Mouse (Mus musculus) stomach, embryonic 14.5 days (tissue): ENCODE results near the gene Lilr4b. TPM values are rescaled to one million over a fixed set of nuclear protein-coding genes. Genes with fewer than 3 reads are reported as not detected.
"Not testable (repeated sequence)": the region's sequence is repeated elsewhere in the genome, so short reads cannot be mapped to it uniquely, and the experiment has no call there.

ENCODE experiments used
- ATAC-seq: fragments of 200-750 bp; cut with Nextera tagmentation; 2 replicates; pipeline ENCODE4 v1.8.0; 2017; ENCODE audit warnings: low read depth, moderate TSS enrichment; ENCODE audit not compliant: insufficient number of reproducible peaks, insufficient read depth, low FRiP score
- H3K27ac ChIP-seq: fragments of 300-500 bp; sonication (generic); 2 replicates; pipeline ENCODE4 v1.5.1; 2014; ENCODE audit warnings: mild to moderate bottlenecking, low read length, moderate library complexity, mixed read lengths
- H3K27me3 ChIP-seq: fragments of 300-500 bp; sonication (generic); 2 replicates; pipeline ENCODE4 v1.6.1; 2014; ENCODE audit warnings: low read length, control low read depth, mixed read lengths; ENCODE audit not compliant: control insufficient read depth, insufficient read depth
- H3K36me3 ChIP-seq: fragments of 300-500 bp; sonication (generic); 2 replicates; pipeline ENCODE4 v1.6.1; 2014; ENCODE audit warnings: mild to moderate bottlenecking, control low read depth, low read length, moderate library complexity, mixed read lengths; ENCODE audit not compliant: control insufficient read depth, insufficient read depth
- H3K4me1 ChIP-seq: fragments of 300-500 bp; sonication (generic); 2 replicates; pipeline ENCODE4 v1.6.1; 2014; ENCODE audit warnings: low read length, control low read depth, mixed read lengths; ENCODE audit not compliant: control insufficient read depth, insufficient read depth
- H3K4me2 ChIP-seq: fragments of 300-500 bp; sonication (generic); replicated peaks from 2 replicates; pipeline ENCODE4 v1.6.1; 2014; ENCODE audit warnings: low read depth, low read length, control low read depth
- H3K4me3 ChIP-seq: fragments of 300-500 bp; sonication (generic); 2 replicates; pipeline ENCODE4 v1.5.1; 2014; ENCODE audit warnings: low read depth, low read length, control low read depth
- H3K9ac ChIP-seq: fragments of 300-500 bp; sonication (generic); replicated peaks from 2 replicates; pipeline ENCODE4 v1.6.1; 2014; ENCODE audit warnings: low read depth, mild to moderate bottlenecking, control low read depth, low read length, moderate library complexity, mixed read lengths
- H3K9me3 ChIP-seq: fragments of 300-500 bp; sonication (generic); 2 replicates; pipeline ENCODE4 v1.6.1; 2016; ENCODE audit warnings: low read depth, low read length, control low read depth; ENCODE audit not compliant: control insufficient read depth
- WGBS: fragments of 180-500 bp; shearing (Covaris S2); extraction: QIAGEN DNeasy Blood & Tissue Kit; methylation state at CpG from one replicate; pipeline ENCODE4 v1.1.7; 2014; 5-methylcytosine and 5-hydroxymethylcytosine counted together
- polyA plus RNA-seq: library from polyadenylated mRNA; unstranded; fragments of >200 nt; fragmentation: Nextera tagmentation; extraction: Ambion mirVana; gene quantifications from 2 replicates; pipeline ENCODE4 v1.2.1, GENCODE M21; 2014

Lilr4b gene
- polyA plus RNA-seq, 1 experiment from 2014 or later = 0.26 TPM

DNA sequence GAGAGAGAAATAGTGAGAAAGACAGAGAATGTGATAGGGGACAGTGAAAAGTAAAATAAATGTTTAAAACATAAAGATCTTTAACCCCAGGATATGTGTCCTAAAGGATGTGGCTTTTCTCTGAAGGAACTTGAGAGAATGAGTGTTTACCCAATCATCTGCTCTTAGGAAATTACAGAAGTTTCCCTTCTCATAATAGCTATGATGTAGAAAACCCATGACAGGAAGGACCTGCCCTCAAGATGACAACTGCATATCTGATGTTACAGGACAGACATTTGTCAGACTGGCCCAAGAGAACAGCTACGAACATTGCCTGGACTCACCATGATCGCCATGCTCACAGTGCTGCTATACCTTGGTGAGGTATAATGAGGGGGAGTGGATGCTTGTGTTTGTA is 10.3 kb downstream of the Lilr4b start, which contains the start of gene Lilrb4a:
TSS of gene Lilrb4a (plus strand) at position 266 of the 400 bp plus-strand sequence.
- H3K27ac ChIP-seq, H3K4me3 ChIP-seq, H3K4me2 ChIP-seq, H3K4me1 ChIP-seq, ATAC-seq, H3K27me3 ChIP-seq, H3K36me3 ChIP-seq, H3K9ac ChIP-seq, H3K9me3 ChIP-seq: not testable (repeated sequence)
- WGBS = no CpG with 5 or more reads among the region's 2 CpGs

GRCm38 (mm10) chr10:51520021-51520420 is 39.6 kb downstream of the Lilr4b start:
- Histone ChIP-seq H3K9me3 (no peaks in the 10 kb centered on the region), H3K27me3 (no peaks in the 10 kb centered on the region), H3K9ac (no peak overlapping the region), H3K4me1 (no peaks in the 10 kb centered on the region), H3K4me2 (no peak overlapping the region), H3K27ac (no peak overlapping the region), H3K4me3 (no peak overlapping the region), H3K36me3 (no peaks in the 10 kb centered on the region)
- no peak for ATAC-seq

GRCm38 (mm10) chr10:51521453-51521852 is 41.0 kb downstream of the Lilr4b start:
- ATAC-seq = no peak
- no peak overlapping the region for H3K4me3 ChIP-seq
- no peaks in the 10 kb centered on the region for H3K27me3 ChIP-seq
- no peaks in the 10 kb centered on the region for H3K36me3 ChIP-seq
- H3K4me2 ChIP-seq = no peak overlapping the region
- H3K4me1 ChIP-seq = no peaks in the 10 kb centered on the region
- no peak overlapping the region for H3K27ac ChIP-seq
- no peak overlapping the region for H3K9ac ChIP-seq
- no peaks in the 10 kb centered on the region for H3K9me3 ChIP-seq

GRCm38 (mm10) chr10:51526090-51526489 is 45.7 kb downstream of the Lilr4b start:
- Histone ChIP-seq H3K4me1 (no peaks in the 10 kb centered on the region), H3K9ac (no peak overlapping the region), H3K27ac (no peak overlapping the region), H3K4me2 (no peak overlapping the region), H3K4me3 (no peak overlapping the region), H3K9me3 (no peaks in the 10 kb centered on the region), H3K27me3 (no peaks in the 10 kb centered on the region), H3K36me3 (no peaks in the 10 kb centered on the region)
- WGBS = 55% methylated on average over 7 of the region's 7 CpGs
- ATAC-seq = no peak

GRCm38 (mm10) chr10:51526633-51527032 is 46.2 kb downstream of the Lilr4b start:
- Histone ChIP-seq H3K27ac (no peak overlapping the region), H3K9ac (no peak overlapping the region), H3K4me1 (no peaks in the 10 kb centered on the region), H3K4me3 (no peak overlapping the region), H3K36me3 (no peaks in the 10 kb centered on the region), H3K9me3 (no peaks in the 10 kb centered on the region), H3K4me2 (no peak overlapping the region), H3K27me3 (no peaks in the 10 kb centered on the region)
- 64% methylated on average over 4 of the region's 4 CpGs for WGBS
- no peak for ATAC-seq

- Histone ChIP-seq H3K4me1 (no peaks in the 10 kb centered on the region), H3K27ac (no peak overlapping the region), H3K4me3 (no peak overlapping the region), H3K9me3 (no peaks in the 10 kb centered on the region), H3K9ac (no peak overlapping the region), H3K27me3 (no peaks in the 10 kb centered on the region), H3K36me3 (no peaks in the 10 kb centered on the region), H3K4me2 (no peak overlapping the region)
- 52% methylated on average over 8 of the region's 8 CpGs for WGBS
- no peak for ATAC-seq
Measured at GRCm38 (mm10) chr10:51528840-51529434, 48.5 kb downstream of the Lilr4b start.

DNA sequence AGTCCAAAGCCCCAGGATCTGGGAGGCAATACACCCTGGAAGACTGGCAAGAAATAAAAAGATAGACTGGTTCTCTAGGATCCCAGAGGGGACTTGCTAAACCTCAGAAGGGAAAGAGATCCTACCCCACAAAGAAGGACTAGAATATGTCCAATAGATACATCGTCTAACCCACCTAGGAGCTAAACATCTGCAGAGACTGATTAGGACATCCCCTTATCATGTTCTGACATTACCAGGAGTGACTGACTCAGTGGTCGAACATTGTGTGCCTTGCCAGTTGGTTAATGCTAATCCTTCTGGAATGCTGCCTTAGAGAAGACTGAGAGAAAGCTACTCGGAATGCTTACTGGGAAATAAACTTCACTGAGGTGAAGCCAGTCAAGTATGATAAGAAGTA is 49.1 kb downstream of the Lilr4b start:
- Histone ChIP-seq H3K27ac (no peak overlapping the region), H3K9me3 (no peaks in the 10 kb centered on the region), H3K27me3 (no peaks in the 10 kb centered on the region), H3K4me3 (no peak overlapping the region), H3K4me2 (no peak overlapping the region), H3K36me3 (no peaks in the 10 kb centered on the region), H3K4me1 (no peaks in the 10 kb centered on the region), H3K9ac (no peak overlapping the region)
- 68% methylated on average over 3 of the region's 3 CpGs for WGBS
- ATAC-seq = no peak

DNA sequence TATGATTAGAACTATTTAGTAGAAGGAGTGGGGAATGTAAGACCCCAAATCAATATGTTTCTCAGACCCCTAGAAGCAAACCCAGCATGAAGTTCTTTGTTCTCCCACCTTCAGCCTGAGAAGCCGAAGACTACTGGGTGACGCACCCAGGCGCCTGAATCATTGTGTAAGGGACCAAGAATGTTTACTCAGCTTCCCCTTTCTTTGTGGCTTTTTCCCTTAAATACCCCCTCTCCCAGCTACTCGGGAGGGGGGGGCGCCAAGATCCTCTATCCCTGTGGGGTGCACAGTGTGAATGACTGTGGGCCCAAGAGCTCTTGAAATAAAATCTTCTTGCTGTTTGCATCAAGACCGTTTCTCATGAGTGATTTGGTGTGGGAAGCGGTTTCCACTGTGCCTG is 50.4 kb downstream of the Lilr4b start:
- Histone ChIP-seq H3K27me3 (no peaks in the 10 kb centered on the region), H3K9ac (no peak overlapping the region), H3K27ac (no peak overlapping the region), H3K4me2 (no peak overlapping the region), H3K4me1 (no peaks in the 10 kb centered on the region), H3K36me3 (no peaks in the 10 kb centered on the region), H3K9me3 (no peaks in the 10 kb centered on the region), H3K4me3 (no peak overlapping the region)
- WGBS = 83% methylated on average over 7 of the region's 7 CpGs
- ATAC-seq = no peak
